Mouse (Mus musculus): ENCODE data around the gene Tfcp2.

The Tfcp2 gene

DNA sequence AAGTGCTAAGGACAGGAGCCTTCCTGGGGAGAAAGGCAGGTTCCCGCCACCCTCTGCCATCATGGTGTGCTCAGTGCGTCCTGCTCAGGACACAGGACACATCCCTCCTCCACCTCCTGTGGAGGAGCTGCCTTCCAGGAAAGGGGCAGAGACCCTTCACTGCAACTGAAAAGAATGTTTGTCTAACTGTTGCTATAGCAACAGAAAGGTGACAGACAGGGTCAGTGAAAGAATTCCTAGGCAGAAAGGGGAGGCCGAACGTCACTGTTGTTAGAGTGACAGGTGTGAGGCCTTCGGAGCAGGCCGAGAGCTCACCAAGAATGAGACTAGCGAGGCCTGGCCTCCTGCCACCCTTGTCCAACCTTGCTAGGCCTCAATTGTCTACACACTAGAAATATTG lies 65.4 kb downstream of the Tfcp2 start:
- DNase-seq (ENCODE audit: low read depth, low spot score) = no peak

DNA sequence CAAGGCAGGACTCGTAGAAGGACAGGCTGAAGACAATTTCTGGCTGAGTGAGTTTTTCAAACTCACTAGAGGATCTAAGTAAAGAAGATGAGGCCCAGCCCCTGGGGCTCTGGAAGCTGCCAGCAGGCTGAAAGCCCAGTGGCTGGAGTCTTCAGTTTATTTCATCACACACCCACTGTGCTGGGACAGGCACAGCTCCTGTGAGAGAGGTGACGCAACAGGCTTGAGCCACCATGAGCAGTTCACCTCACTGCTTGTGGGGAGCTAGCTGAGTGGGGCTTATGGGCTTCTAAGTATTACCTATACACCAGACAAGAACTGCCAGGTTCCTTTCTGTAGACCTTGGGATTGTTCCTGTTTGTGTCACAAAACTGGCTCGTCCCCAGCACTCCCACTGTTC lies 66.2 kb downstream of the Tfcp2 start:
- DNase-seq (ENCODE audit: low read depth, low spot score) = no peak

DNA sequence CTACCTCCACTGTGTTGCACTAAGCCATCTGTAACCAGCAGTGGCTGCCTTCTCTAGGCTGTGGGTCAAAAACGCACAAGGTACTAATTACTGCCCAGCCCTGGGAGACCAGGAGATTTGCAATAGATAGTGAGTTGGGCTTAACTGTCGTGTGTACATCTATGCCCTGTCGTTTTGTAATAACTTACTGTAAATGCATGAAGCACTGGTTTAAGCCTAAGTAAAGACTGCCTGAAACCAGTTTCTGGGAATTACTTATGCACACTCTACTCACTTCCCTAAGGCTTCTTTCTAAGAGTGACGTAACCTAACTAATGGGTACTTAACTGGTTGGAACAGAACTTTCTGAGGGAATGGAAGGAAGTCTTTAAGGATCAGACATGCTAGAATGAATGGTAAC lies 72.9 kb downstream of the Tfcp2 start:
- DNase-seq (ENCODE audit: low read depth, low spot score) = no peak

DNA sequence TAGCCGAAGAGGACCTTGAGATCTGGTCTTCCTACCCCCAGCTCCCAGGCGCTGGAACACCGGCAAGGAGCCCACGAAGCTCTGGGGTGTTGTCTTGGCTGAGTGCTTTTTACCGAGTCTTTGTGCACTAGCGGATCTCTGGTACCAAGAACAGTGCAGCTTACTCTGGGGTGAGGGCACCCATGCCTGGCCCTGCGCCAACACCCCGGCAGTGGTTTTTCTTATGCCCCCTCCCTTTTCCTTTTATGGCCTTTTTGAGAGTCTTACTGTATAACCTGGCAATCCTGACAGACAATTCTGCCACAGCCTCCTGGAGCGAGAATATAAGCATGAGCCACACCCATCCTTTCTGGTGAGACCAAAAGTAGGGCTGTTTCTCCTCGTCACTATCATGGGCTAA lies 73.5 kb downstream of the Tfcp2 start:
- DNase-seq (ENCODE audit: low read depth, low spot score) = no peak

DNA sequence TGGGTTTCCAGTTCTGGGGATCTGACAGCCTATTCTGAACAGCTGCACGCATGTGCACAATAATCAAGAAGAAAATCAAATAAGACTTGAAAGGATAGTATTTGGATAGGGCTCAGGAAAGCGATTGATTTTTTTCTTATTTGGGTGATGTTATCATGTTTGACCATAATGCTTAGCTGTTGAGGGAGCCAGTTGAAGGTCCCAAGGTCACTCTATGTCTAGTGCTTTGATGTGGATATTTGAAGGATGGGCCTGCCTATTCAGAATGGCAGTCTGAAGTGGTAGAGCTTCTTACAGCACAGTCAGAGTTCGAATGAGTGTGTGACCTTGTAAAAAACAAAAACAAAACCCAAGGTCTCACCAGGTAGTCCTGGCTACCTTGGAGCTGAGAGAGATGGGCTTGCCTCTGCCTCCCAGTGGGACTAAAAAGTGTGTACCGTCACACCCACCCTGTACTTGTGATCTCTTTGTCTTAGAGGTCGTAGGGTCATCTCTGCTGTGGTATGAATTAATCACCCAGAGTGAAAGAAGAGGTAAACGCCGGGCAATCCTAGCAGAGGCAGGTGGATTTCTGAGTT lies 77.8 kb downstream of the Tfcp2 start:
- DNase-seq (ENCODE audit: low read depth, low spot score) = no peak

DNA sequence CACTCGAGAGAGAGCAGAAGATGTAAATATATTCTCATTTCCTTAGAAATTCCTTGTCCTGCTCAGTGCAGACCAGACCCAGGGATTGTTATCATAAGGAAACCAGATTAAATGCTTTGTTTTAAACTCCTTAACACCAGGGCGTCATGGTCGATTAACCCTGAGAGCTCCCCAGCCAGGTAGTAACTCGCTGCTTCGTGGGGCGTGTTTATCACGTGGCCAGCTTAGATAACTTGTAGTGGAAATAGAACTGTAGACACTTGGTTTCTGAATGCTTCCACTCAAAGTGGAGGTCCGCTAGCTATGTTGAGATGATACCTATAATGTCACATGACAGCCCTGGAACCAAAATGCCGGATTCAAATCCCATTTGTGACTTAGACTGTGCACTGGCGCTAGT lies 81.8 kb downstream of the Tfcp2 start:
- DNase-seq (ENCODE audit: low read depth, low spot score) = no peak

DNA sequence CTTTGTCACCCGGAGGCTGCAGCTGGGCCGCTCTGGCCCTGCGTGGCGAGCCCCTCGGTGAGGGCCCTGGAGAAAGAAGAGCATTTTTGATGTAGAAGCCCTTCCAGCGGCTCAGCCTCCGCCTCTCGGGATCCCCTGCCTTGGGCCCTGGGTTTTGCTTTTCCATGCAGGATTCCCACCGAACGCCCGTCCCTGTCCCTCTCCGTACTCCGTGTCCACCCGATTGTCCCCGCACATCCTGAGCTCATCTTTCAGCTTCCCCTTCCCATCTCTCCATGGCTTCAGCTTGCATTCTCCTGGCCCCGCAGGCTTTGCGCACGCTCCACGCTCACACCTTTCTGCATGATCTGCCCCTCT lies 82.6 kb downstream of the Tfcp2 start:
- DNase-seq (ENCODE audit: low read depth, low spot score) = no peak

DNA sequence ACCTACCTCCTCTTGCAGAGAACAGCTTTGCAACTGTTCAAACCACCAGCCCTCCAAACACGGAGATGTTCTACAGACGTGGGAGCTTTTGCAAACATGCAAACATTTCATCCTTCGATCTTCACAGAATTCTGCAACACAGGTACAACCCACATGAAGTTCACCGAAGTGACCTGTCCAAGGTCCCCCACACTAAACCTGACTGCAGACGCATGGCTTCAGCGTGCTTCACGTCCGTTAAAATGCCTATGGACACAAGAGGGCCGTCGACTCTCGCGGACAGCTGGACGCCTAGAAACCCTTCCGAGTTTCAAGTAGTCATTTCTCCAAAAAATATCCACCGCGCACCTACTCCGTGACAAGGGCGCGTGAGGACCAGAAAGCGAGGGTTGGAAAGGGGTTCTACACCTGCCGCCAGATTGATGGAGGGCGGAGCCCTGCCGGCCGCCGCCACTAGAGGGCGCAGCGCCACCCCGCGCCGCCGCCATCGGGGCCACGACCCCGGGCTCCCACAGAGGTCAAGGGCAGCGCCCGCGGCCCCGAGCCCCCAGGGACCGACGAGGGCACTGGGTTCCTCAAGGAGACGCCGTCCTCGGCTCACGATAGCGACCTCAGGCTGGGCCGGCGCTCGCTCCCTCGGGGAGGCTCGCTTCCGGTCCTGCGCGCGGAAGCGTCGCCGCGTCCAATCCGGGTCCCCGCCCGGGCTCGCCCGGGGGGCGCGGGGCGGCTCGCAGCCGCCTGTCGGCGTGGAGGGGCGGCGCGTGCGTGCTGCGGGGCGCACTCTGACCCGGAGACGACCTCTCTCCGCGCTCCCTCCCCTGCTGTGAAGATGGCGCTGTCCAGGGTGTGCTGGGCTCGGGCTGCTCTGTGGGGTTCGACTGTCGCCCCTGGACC lies 83.3 kb downstream of the Tfcp2 start, which contains the start of gene Letmd1:
TSS of gene Letmd1 (plus strand) at position 729 of the 894 bp plus-strand sequence.
- peak; percentile 84 for DNase-seq (ENCODE audit: low read depth, low spot score)

DNA sequence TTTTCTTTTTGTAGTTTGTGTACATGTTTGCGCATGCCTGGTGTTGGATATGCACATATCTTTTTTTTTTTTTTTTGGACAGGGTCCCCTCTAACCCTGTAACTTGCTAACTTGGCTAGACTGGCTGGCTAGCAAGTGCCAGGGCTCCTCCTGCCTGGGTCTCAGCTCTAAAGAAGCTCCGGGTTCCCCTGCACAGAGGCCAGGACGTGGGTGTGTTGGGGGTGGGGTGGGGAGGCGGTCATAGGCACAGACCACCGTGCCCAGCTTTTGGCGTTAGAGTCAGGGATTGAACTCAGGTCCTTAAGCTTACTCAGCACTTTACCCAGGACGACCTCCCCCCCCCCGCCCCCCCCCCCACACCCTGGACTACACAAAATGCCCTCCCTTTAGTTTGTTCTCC lies 84.1 kb downstream of the Tfcp2 start:
- no peak for DNase-seq (ENCODE audit: low read depth, low spot score)

DNA sequence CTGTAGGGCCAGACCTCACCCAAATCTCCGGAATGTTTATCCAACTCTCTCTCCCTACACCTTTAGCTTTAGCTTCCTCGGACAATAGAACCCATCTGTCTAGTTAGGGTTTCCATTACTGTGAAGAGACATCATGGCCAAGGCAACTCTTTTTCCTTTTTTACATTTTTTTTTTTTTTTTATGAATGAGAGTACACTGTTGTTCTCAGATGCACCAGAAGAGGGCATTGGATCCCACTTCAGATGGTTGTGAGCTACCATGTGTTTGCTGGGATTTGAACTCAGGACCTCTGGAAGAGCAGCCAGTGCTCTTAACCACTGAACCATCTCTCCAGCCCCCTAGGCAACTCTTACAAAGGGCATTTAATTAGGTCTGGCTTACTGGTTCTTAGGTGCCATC lies 86.4 kb downstream of the Tfcp2 start:
- DNase-seq (ENCODE audit: low read depth, low spot score) = no peak

DNA sequence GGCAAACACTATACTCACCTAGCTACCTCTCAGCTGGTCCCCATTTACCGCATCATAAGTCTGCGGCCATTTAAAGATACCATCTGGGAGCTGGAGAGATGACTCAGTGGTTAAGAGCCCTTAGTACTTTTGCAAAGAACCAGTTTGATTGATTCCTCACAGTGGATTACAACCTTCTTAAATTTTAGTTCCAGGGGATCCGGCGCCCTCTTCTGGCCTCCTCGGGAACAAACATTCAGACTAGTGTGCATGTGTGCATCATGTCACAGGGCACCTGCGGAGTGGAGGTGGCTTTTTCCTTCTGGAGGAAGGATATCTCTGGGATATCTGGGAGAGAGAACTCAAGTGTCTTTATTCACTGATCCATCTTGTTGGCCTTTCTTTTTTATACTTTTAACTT lies 88.1 kb downstream of the Tfcp2 start:
- DNase-seq (ENCODE audit: low read depth, low spot score) = peak; percentile 50

DNA sequence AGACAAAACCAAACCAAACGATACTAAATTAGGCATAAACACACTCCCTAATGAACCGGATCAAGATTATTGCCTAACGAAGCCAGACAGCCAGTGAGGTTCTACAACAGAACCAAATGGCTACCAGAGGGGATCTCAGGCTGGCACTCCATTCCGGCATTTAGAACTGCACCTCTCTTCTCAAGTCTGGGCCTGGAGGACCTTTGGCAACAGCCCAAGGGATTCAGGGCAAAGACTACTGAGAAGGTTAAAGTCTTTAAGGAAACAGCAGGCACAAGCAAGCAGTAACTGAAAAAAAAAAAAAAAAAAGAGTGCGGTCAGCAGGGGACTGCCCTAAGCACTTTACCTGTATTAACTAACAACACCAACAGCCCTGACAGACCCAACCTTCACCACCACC lies 89.7 kb downstream of the Tfcp2 start:
- no peak for DNase-seq (ENCODE audit: low read depth, low spot score)

DNA sequence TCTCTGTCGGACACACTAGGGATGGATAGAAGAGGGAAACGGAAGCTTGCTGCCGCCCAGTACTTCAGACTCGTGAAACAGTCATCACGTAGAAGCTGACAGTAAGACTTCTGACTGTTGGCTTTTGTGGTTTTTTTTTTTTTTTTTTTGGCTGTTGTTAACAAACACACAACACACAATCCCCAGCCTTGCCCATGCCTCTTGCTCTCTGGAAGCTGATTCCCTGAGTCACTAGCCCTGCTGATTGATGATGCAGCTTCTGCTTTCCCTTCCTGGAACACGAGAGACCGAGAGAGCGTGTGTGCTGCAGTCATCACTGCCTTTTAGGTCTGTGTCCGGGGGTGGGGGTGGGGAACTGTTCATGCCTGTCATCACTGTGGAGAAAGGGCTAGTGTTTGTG lies 90.2 kb downstream of the Tfcp2 start:
- no peak for DNase-seq (ENCODE audit: low read depth, low spot score)

DNA sequence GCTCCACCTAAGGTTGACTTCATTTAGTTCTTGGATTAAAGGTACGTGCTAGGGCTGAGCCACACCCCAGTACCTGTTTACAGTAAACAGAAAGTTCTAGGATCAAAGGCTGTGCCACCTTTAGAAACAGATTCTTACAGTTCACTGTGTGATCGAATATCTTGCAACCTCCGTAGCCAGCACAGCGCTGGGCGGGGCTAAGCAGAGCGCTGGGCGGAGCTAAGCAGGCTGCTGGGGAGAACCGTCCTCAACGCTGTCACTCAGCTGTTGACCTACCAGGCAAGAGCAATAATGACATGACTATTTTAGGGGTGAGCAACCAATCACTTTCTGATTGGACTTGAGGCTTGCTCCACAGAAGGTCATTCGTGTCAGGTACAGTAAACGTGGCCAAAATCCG lies 90.9 kb downstream of the Tfcp2 start:
- DNase-seq (ENCODE audit: low read depth, low spot score) = no peak

DNA sequence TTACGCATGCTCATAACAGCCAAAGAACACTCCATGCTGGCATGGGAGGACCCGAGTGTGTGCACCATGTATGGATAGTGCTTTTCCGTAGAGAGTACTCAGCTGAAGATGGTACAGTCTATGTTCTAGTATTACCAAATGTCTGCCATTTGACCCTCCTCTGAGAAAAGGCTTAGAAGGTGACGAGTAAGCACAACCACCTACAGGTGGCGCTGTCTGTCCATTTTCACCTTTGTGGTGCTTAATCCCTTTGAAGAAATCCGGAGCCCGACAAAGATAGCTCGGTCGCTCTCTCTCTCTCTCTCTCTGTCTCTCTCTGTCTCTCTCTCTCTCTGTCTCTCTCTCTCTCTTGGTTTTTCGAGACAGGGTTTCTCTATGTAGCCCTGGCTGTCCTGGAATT lies 93.8 kb downstream of the Tfcp2 start:
- peak; percentile 74 for DNase-seq (ENCODE audit: low read depth, low spot score)

DNA sequence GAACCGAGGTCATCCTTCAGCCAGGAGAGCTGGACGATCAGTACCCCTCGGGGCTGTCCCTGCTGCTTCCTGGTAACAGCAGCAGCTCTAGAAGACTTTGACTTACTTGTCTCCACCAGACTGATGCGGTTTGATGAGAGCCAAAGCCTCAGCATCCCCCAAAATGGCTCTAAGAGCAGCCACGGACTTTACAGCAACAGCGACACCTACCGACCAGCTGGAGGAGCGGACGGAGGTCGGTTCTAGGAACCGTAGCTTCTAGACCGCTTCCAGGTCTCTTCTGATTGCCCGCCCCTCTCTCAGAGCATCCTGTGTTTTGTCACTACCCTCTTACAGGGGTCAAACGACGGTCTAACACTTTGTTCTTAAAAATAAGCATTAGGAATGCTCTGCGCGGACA lies 94.5 kb downstream of the Tfcp2 start:
- DNase-seq (ENCODE audit: low read depth, low spot score) = peak; percentile 53

DNA sequence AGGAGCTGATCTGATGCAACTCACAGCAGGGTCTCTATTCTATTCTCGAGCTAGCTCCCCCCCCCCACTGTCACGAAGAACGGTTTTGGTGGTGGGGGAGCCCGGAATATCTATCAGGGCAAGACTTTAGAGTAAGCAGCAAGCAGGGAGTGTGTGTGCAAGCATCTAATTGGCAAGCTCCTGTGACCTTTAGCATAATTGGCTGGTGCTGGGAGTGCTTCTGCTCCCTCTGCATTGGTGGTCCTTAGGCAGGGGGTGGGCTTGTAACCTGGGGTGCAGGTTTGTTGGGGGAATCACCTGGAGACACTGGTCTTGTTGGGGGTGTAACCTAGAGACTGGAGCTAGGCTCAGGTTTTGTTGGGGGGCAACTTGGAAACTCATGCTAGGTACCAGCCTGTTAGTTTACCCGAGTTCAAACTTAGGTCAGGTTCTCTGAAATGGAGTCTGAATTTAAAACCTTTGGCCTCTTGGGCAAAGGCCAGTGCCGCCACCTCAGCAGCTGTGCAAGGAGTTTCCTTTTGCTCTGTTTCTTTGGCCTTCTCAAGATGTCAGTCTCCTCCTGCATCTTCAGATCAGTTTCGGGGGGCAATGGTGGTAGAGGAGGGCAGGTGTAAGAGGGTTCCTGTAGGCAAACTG lies 95.3 kb downstream of the Tfcp2 start:
- no peak for DNase-seq (ENCODE audit: low read depth, low spot score)

DNA sequence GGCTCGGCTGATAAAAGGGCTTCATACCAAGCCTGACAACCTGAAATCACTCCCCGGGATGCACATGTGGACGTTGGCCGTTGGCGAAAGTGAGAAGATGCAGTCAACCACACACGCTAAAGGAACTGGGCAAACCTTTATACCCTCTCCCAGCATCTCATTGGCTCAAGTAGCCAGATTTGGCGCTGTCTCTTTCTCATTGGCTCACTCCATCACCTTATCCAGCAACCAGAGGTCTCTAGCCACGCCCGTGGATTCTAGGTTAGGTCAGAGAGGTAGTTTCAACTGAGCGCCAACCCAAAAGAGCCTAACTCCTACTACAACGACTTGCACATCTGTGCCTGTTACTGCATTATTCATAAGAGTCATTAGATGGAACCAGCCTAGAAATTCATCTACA lies 99.3 kb downstream of the Tfcp2 start:
- DNase-seq (ENCODE audit: low read depth, low spot score) = no peak

DNA sequence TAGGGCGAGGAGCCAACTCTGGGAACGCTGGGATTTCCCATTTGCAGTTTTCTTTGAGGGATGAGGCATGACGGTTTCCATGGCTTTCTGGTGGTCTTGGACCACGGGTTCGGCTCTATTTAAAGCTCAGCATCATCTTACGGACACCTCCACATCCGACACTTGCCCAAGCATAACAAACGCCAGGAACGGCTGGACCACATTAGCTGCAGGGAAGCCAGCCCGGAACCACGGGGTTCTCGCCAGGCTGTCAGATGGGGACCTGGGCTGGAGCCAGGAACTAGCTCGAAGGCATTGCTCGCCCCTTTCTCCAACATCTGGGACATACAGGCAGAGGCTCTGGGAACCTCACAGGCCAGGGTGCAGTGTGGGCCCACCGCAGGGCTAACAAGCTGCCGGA lies 100.6 kb downstream of the Tfcp2 start:
- no peak for DNase-seq (ENCODE audit: low read depth, low spot score)

DNA sequence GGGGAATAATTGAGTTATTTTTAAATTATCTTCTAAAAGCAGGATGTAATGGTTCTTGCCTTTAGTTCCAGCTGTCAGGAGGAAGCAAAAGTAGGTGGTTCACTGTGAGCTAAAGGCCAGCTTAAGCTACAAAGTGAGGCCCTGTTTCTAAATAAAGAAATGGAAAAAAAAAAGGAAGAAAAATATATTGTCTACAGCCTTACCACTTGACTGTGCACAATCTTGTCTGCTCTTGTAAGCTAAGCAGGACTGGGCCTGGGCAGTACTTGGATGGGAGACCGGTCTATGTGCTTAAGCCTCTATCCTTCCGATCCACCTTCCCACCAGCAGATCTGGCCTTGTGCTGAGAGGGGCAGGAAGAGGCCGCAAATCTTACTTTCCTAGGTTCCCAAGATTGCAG lies 102.3 kb downstream of the Tfcp2 start:
- DNase-seq (ENCODE audit: low read depth, low spot score) = no peak

DNA sequence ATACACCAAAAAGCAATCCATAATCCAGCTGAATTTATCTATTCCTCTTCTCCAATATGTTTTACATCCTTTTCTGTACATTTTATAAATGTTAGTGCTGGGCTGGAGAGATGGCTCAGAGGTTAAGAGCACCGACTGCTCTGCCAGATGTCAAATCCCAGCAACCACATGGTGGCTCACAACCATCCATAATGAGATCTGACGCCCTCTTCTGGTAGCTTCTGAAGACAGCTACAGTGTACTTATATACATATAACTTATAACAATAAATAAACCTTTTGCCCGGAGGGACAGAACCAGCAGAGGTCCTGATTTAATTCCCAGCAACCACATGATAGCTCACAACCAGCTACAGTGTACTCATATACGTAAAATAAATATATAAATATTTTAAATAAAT lies 103.2 kb downstream of the Tfcp2 start:
- no peak for DNase-seq (ENCODE audit: low read depth, low spot score)

All from retina, adult 2 months (tissue).